Mouse (Mus musculus) testis, adult 2 months (tissue): Measurements from ENCODE around the gene Utp11.

Experiments
- CTCF ChIP-seq: fragments of 200-500 bp; IDR thresholded peaks from 2 replicates; pipeline ENCODE4 v1.5.1; 2012; ENCODE audit warnings: low read depth, mild to moderate bottlenecking, inconsistent platforms, low read length, moderate library complexity; ENCODE audit not compliant: control insufficient read depth, insufficient read depth, insufficient replicate concordance
- POLR2A ChIP-seq: fragments of 200-500 bp; IDR thresholded peaks from 2 replicates; pipeline ENCODE4 v1.6.1; 2012; ENCODE audit warnings: low read depth, mild to moderate bottlenecking, inconsistent platforms, low read length, moderate library complexity; ENCODE audit not compliant: control insufficient read depth

GRCm38 (mm10) chr4:124694572-124694971 is 1.2 kb upstream of the Utp11 start:
- no peak for TF ChIP-seq POLR2A
- TF ChIP-seq CTCF, result no peak
